Mouse (Mus musculus) megakaryocyte, embryonic 14.5 days (primary cell): ENCODE data around the gene Kcnq2. TPM values are rescaled to one million over a fixed set of nuclear protein-coding genes. Genes with fewer than 3 reads are reported as not detected.

Experiments used
- H3K27me3 ChIP-seq: replicated peaks from 2 replicates; pipeline ENCODE3; 2012; ENCODE audit warnings: inconsistent platforms
- H3K36me3 ChIP-seq: replicated peaks from 2 replicates; pipeline ENCODE3; 2012; ENCODE audit warnings: low read length, inconsistent platforms, mixed read lengths
- H3K4me1 ChIP-seq: 2 replicates; pipeline ENCODE4 v1.6.1; 2012; ENCODE audit warnings: inconsistent platforms
- H3K4me3 ChIP-seq: replicated peaks from 2 replicates; pipeline ENCODE3; 2012; ENCODE audit warnings: moderate library complexity, mild to moderate bottlenecking, inconsistent platforms
- H3K9me3 ChIP-seq: 2 replicates; pipeline ENCODE4 v1.6.1; 2012; ENCODE audit warnings: inconsistent platforms
- FLI1 ChIP-seq: IDR thresholded peaks from 2 replicates; pipeline ENCODE4 v1.6.1; 2012; ENCODE audit warnings: low read length, inconsistent platforms, mixed read lengths
- GATA1 ChIP-seq: IDR thresholded peaks from 3 replicates; pipeline ENCODE4 v1.6.1; 2012; ENCODE audit warnings: mixed read lengths, low read length, inconsistent platforms, borderline replicate concordance
- polyA plus RNA-seq: library from polyadenylated mRNA; stranded (reverse); fragments of >175 nt; gene quantifications from 2 replicates; pipeline ENCODE4 v1.2.3, GENCODE M21; 2012; ENCODE audit warnings: low replicate concordance; ENCODE audit not compliant: insufficient read depth

Kcnq2 gene
- polyA plus RNA-seq, 1 experiment, result not detected

DNA sequence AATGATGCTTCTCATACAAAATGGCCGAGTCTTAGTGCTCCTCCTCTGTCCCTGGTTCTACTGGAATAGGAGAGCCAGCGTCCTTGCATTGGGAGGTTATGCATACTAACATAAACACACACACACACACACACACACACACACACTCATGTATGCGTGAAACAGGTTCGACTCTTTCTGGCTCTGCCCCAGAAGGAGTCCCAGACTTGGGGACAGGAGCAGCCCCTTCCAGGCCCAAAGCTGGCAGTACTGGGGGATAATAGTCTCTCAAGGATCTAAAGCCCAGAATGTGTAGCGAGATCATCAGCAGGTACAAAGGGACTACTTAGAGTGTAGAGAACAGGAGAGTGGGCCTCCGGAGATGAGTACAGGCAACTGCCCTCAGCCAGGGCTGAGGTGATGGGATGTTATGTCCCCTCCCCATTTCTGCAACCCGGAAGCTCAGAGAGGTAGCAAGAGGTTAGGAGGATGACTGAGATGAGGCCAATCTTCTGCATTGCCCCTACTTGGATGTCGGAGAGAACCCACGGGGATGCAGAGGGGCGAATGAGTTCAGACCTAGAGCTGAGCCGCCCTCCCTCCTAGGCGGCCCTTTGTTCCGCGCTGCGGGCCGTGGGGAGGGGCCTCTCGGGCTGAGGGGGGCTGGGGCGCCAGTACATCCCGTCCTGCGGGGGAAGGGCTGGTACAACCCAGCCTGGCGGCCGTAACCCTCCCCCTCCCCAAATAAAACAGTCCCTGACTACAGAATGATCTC is 1.1 kb downstream of the Kcnq2 start:
- H3K4me1 ChIP-seq, result no peaks in the 10 kb centered on the region
- H3K9me3 ChIP-seq, result peaks cover 3% of the 10 kb centered on the region; the same call in 1 of the 2 replicates
- H3K4me3 ChIP-seq, result no peak overlapping the region
- no peaks in the 10 kb centered on the region for H3K36me3 ChIP-seq
- H3K27me3 ChIP-seq, result peaks cover 79% of the 10 kb centered on the region
- TF ChIP-seq GATA1 (no peak), FLI1 (no peak)

- Histone ChIP-seq H3K27me3 (peaks cover 75% of the 10 kb centered on the region), H3K4me1 (no peaks in the 10 kb centered on the region), H3K36me3 (no peaks in the 10 kb centered on the region), H3K9me3 (no peaks in the 10 kb centered on the region; the same call in 1 of the 2 replicates), H3K4me3 (no peak overlapping the region)
- TF ChIP-seq FLI1 (no peak), GATA1 (no peak)
These were observed 4.9 kb downstream of the Kcnq2 start for GRCm38 (mm10) chr2:181130245-181130644.

DNA sequence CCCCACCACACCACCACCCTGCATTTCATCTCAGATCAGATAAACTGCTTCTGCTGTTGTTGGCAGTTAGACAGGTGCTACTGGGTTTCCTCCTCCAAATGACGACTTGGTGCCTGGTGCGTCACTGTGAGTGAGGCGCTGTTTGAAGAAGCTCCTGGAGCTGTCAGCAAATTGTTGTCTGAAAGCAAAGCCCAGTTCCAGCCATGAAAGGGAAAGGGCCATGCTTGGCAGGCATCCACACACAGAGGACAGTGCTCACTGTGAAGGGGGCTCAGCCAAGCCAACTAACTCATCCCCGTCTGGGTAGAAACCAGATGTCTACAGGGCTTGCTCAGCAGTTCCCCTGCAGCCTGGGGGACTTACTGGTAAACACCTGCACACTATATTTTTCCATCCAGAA is 6.1 kb downstream of the Kcnq2 start:
- H3K9me3 ChIP-seq, result no peaks in the 10 kb centered on the region
- no peaks in the 10 kb centered on the region for H3K36me3 ChIP-seq
- no peak overlapping the region for H3K4me3 ChIP-seq
- H3K27me3 ChIP-seq, result peaks cover 70% of the 10 kb centered on the region
- H3K4me1 ChIP-seq, result no peaks in the 10 kb centered on the region
- TF ChIP-seq GATA1, result no peak
- TF ChIP-seq FLI1, result no peak

DNA sequence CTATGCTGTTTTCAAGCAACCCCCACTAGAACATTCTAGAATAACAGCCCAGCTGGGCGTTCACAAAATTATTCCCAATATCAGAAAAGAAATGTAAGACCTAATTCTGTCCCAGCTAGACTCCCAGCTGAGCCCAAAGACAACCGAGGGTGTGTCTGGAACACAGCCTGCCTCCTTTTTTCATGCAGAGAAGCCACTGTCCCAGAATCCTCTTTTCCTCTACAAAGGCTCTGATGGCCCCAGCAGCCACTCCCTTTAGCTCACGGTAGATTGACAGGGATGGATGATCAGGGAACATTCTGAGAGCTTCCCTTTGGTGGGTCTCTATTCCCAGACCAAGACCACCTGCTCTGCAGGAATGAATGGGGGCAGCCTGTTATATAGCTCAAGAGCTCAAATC is 7.3 kb downstream of the Kcnq2 start:
- H3K4me3 ChIP-seq, result no peak overlapping the region
- no peaks in the 10 kb centered on the region for H3K4me1 ChIP-seq
- H3K36me3 ChIP-seq, result no peaks in the 10 kb centered on the region
- H3K9me3 ChIP-seq, result no peaks in the 10 kb centered on the region
- TF ChIP-seq FLI1 (no peak), GATA1 (no peak)
- peaks cover 66% of the 10 kb centered on the region for H3K27me3 ChIP-seq

- Histone ChIP-seq H3K9me3 (no peaks in the 10 kb centered on the region), H3K4me3 (no peak overlapping the region), H3K27me3 (peaks cover 64% of the 10 kb centered on the region), H3K36me3 (no peaks in the 10 kb centered on the region), H3K4me1 (no peaks in the 10 kb centered on the region)
- TF ChIP-seq GATA1 (no peak), FLI1 (no peak)
These were observed 9.2 kb downstream of the Kcnq2 start for GRCm38 (mm10) chr2:181125726-181126455.

DNA sequence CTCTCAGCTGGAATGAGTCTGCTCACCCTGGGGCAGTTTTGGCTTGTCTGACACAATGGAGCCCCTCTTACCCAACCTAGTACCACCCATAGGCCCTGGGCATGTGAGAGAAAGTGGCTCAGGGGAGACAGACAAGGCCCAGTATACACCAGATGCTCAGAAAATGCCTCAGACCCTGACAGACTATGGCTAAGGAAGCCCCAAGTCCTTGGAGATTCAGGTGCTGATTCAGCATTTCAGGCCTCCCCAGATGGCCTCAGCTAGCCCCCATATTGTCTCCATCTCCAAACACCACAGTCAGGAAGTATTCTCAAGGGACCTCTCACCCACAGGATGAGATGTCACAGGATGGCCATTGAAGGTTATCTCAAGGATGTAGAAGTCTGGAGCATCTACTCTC is 12.5 kb downstream of the Kcnq2 start:
- peaks cover 67% of the 10 kb centered on the region for H3K27me3 ChIP-seq
- no peak overlapping the region for H3K4me3 ChIP-seq
- H3K9me3 ChIP-seq, result no peaks in the 10 kb centered on the region
- H3K36me3 ChIP-seq, result no peaks in the 10 kb centered on the region
- TF ChIP-seq GATA1 (no peak), FLI1 (no peak)
- H3K4me1 ChIP-seq, result peaks cover 7% of the 10 kb centered on the region

DNA sequence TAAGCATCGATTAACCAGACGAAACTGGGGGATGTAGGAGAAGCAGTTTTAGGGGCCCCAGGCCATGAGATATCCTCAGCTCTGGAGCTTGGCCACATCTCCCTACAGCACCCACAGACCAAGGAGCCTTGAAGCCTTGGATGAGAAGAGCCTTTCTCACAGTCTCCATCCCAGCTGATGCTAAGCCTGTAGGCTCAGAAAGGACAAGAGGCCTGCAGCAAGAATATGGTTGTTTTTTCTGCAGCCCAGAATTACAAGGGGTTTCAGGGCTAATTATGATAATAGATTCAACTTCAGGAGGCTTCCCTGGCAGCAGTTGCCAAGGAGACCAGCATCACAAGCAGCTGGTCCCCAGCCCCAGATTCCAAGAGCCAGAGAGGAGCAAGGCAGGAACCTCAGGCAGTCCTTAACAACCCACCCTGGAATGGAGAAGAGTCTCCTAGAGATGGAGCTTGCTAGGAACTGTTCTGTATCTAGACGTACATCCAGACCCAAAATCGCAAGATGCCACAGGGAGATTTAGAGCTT is 14.1 kb downstream of the Kcnq2 start:
- peaks cover 76% of the 10 kb centered on the region for H3K27me3 ChIP-seq
- H3K4me1 ChIP-seq, result peaks cover 9% of the 10 kb centered on the region
- no peak for TF ChIP-seq FLI1
- TF ChIP-seq GATA1, result no peak
- no peaks in the 10 kb centered on the region for H3K9me3 ChIP-seq
- H3K4me3 ChIP-seq, result no peak overlapping the region
- no peaks in the 10 kb centered on the region for H3K36me3 ChIP-seq

- H3K4me1 ChIP-seq, result peaks cover 10% of the 10 kb centered on the region
- peaks cover 73% of the 10 kb centered on the region for H3K27me3 ChIP-seq
- H3K36me3 ChIP-seq, result no peaks in the 10 kb centered on the region
- H3K9me3 ChIP-seq, result no peaks in the 10 kb centered on the region
- TF ChIP-seq GATA1 (no peak), FLI1 (no peak)
- H3K4me3 ChIP-seq, result no peak overlapping the region
These were observed 15.1 kb downstream of the Kcnq2 start for GRCm38 (mm10) chr2:181119952-181120351.

GRCm38 (mm10) chr2:181116436-181116835 is 18.7 kb downstream of the Kcnq2 start:
- Histone ChIP-seq H3K4me1 (peaks cover 10% of the 10 kb centered on the region), H3K9me3 (no peaks in the 10 kb centered on the region), H3K36me3 (no peaks in the 10 kb centered on the region), H3K4me3 (no peak overlapping the region), H3K27me3 (peaks cover 79% of the 10 kb centered on the region)
- TF ChIP-seq FLI1 (no peak), GATA1 (no peak)

GRCm38 (mm10) chr2:181115367-181115766 is 19.7 kb downstream of the Kcnq2 start:
- Histone ChIP-seq H3K4me3 (no peak overlapping the region), H3K27me3 (peaks cover 74% of the 10 kb centered on the region), H3K4me1 (peaks cover 9% of the 10 kb centered on the region), H3K9me3 (no peaks in the 10 kb centered on the region), H3K36me3 (no peaks in the 10 kb centered on the region)
- no peak for TF ChIP-seq GATA1
- TF ChIP-seq FLI1, result no peak
